Mouse (Mus musculus) neural tube, embryonic 11.5 days (tissue): ENCODE results near the gene Clpb. TPM values are rescaled to one million over a fixed set of nuclear protein-coding genes. Genes with fewer than 3 reads are reported as not detected.
A peak's percentile ranks its signal among the peaks of the same experiment; 100 is the strongest.

Experiments used
- ATAC-seq: fragments of 200-750 bp; cut with Nextera tagmentation; 2 replicates; pipeline ENCODE4 v1.8.0; 2017; ENCODE audit warnings: moderate number of reproducible peaks, mild to moderate bottlenecking, moderate TSS enrichment, moderate library complexity; ENCODE audit not compliant: insufficient read depth, low FRiP score, low TSS enrichment
- DNase-seq: peaks from one replicate; pipeline ENCODE4 v3.0.0-alpha.2; 2015; ENCODE audit warnings: low spot score
- H3K27ac ChIP-seq: fragments of 300-500 bp; sonication (generic); 2 replicates; pipeline ENCODE4 v1.5.1; 2014; ENCODE audit warnings: low read depth, mild to moderate bottlenecking, low read length
- H3K27me3 ChIP-seq: fragments of 300-500 bp; sonication (generic); 2 replicates; pipeline ENCODE4 v1.6.1; 2014; ENCODE audit warnings: mild to moderate bottlenecking, low read length, mixed read lengths; ENCODE audit not compliant: control insufficient read depth, insufficient read depth
- H3K36me3 ChIP-seq: fragments of 300-500 bp; sonication (generic); 2 replicates; pipeline ENCODE4 v1.6.1; 2014; ENCODE audit warnings: mild to moderate bottlenecking, low read length, moderate library complexity, mixed read lengths; ENCODE audit not compliant: control insufficient read depth, insufficient read depth
- H3K4me1 ChIP-seq: fragments of 300-500 bp; sonication (generic); 2 replicates; pipeline ENCODE4 v1.6.1; 2014; ENCODE audit warnings: low read length, mixed read lengths; ENCODE audit not compliant: control insufficient read depth, insufficient read depth
- H3K4me2 ChIP-seq: fragments of 300-500 bp; sonication (generic); 2 replicates; pipeline ENCODE4 v1.6.1; 2014; ENCODE audit warnings: low read depth, mild to moderate bottlenecking, moderate library complexity
- H3K4me3 ChIP-seq: fragments of 300-500 bp; sonication (generic); 2 replicates; pipeline ENCODE4 v1.5.1; 2014; ENCODE audit warnings: low read depth, low read length
- H3K9ac ChIP-seq: fragments of 300-500 bp; sonication (generic); 2 replicates; pipeline ENCODE4 v1.6.1; 2014; ENCODE audit warnings: mild to moderate bottlenecking, low read length
- H3K9me3 ChIP-seq: fragments of 300-500 bp; sonication (generic); 2 replicates; pipeline ENCODE4 v1.6.1; 2016; ENCODE audit warnings: low read length; ENCODE audit not compliant: control insufficient read depth
- WGBS: fragments of 180-500 bp; shearing (Covaris S2); extraction: QIAGEN DNeasy Blood & Tissue Kit; methylation state at CpG from one replicate; pipeline ENCODE4 v1.1.7; 2014; 5-methylcytosine and 5-hydroxymethylcytosine counted together
- polyA plus RNA-seq: library from polyadenylated mRNA; unstranded; fragments of >200 nt; fragmentation: Nextera tagmentation; extraction: Ambion mirVana; gene quantifications from 2 replicates; pipeline ENCODE4 v1.2.1, GENCODE M21; 2014

The Clpb gene
- polyA plus RNA-seq, 1 experiment from 2014 or later = 41.4 TPM

GRCm38 (mm10) chr7:101772687-101773086, 109.3 kb downstream of the Clpb start:
- no peak overlapping the region for H3K27ac ChIP-seq
- H3K4me3 ChIP-seq = no peak overlapping the region
- 69% methylated on average over 8 of the region's 8 CpGs for WGBS
- H3K4me2 ChIP-seq = no peak overlapping the region
- no peaks in the 10 kb centered on the region for H3K4me1 ChIP-seq
- H3K9ac ChIP-seq = no peak overlapping the region
- ATAC-seq (no peak), DNase-seq (no peak)
- H3K27me3 ChIP-seq = no peaks in the 10 kb centered on the region
- H3K36me3 ChIP-seq = no peaks in the 10 kb centered on the region
- H3K9me3 ChIP-seq = no peaks in the 10 kb centered on the region

DNA sequence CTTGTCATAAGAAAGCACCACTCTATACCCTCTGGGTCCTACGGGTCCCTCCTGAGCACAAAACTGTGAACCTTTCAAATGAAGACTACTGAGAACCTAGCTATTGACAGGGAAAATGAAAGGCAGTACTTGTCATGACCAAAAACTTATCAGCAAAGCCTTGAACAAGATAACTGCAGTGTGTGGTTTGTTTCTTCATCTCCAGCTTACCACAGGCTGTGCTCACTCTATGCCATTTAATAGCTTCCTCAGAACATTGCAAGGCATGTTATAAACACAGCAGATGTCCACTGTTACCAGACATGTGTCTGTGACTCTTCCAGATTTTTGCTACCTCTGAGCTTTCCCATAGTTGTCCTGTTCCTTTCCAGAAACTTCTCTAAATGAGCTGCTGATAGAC, 113.6 kb downstream of the Clpb start:
- no peak for ATAC-seq
- no peak overlapping the region for H3K27ac ChIP-seq
- no peak overlapping the region for H3K9ac ChIP-seq
- no peaks in the 10 kb centered on the region for H3K9me3 ChIP-seq
- no peak for DNase-seq
- WGBS = 98% methylated on average over 1 of the region's 1 CpGs
- H3K4me1 ChIP-seq = no peaks in the 10 kb centered on the region
- H3K36me3 ChIP-seq = no peaks in the 10 kb centered on the region; the same call in 1 of the 2 replicates
- H3K27me3 ChIP-seq = no peaks in the 10 kb centered on the region
- no peak overlapping the region for H3K4me2 ChIP-seq
- no peak overlapping the region for H3K4me3 ChIP-seq

DNA sequence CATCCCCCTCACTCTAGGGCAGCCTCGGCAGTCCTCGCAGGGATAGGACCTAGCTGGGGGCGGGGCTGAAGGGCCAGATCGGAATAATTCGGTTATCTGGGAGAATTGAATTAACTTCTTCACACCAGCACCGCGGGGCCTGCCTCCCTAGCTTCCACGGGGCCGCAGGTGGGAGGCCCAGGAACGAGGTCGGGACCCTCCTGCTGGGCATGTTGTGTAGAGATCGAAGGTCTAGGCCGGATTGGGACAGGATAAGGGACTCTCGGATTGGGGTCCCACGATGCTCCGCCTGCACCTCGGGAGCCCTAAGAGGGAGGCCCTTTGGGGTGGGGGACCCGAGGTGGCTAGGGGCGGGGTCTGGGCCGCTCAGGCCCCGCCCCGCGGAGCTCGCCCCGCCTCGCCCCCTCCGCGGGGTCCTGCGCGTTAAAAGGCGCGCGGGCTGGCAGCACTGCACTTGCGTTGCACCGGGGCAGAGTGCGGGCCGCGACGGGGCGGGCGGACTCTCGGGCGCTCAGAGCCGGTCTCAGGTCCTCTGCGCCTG, 154.5 kb downstream of the Clpb start, which contains the start of gene Phox2a:
TSS of gene Phox2a (plus strand) at position 453 of the 541 bp plus-strand sequence.
- ATAC-seq (no peak), DNase-seq (peak; percentile 36)
- WGBS = under 1% methylated on average over 34 of the region's 45 CpGs
- no peak within 1 kb of the TSS for H3K27ac ChIP-seq
- no peaks in the 10 kb centered on the region for H3K9me3 ChIP-seq
- H3K27me3 ChIP-seq = peaks cover 62% of the 10 kb centered on the region
- H3K4me2 ChIP-seq = peak within 1 kb of the TSS; percentile 34
- H3K4me3 ChIP-seq = peak within 1 kb of the TSS; percentile 26
- H3K4me1 ChIP-seq = peaks cover 19% of the 10 kb centered on the region
- no peaks in the 10 kb centered on the region for H3K36me3 ChIP-seq
- no peak within 1 kb of the TSS for H3K9ac ChIP-seq

GRCm38 (mm10) chr7:101820295-101821030, 157.0 kb downstream of the Clpb start:
- no peak for ATAC-seq
- no peak overlapping the region for H3K27ac ChIP-seq
- no peak overlapping the region; the same call in 1 of the 2 replicates for H3K9ac ChIP-seq
- DNase-seq = peak; percentile 50
- H3K36me3 ChIP-seq = peaks cover 4% of the 10 kb centered on the region
- peaks cover 64% of the 10 kb centered on the region for H3K27me3 ChIP-seq
- WGBS = 2% methylated on average over 35 of the region's 35 CpGs
- H3K4me2 ChIP-seq = peak overlapping the region; percentile 35
- H3K4me3 ChIP-seq = peak overlapping the region; percentile 21
- H3K9me3 ChIP-seq = no peaks in the 10 kb centered on the region
- H3K4me1 ChIP-seq = peaks cover 19% of the 10 kb centered on the region

DNA sequence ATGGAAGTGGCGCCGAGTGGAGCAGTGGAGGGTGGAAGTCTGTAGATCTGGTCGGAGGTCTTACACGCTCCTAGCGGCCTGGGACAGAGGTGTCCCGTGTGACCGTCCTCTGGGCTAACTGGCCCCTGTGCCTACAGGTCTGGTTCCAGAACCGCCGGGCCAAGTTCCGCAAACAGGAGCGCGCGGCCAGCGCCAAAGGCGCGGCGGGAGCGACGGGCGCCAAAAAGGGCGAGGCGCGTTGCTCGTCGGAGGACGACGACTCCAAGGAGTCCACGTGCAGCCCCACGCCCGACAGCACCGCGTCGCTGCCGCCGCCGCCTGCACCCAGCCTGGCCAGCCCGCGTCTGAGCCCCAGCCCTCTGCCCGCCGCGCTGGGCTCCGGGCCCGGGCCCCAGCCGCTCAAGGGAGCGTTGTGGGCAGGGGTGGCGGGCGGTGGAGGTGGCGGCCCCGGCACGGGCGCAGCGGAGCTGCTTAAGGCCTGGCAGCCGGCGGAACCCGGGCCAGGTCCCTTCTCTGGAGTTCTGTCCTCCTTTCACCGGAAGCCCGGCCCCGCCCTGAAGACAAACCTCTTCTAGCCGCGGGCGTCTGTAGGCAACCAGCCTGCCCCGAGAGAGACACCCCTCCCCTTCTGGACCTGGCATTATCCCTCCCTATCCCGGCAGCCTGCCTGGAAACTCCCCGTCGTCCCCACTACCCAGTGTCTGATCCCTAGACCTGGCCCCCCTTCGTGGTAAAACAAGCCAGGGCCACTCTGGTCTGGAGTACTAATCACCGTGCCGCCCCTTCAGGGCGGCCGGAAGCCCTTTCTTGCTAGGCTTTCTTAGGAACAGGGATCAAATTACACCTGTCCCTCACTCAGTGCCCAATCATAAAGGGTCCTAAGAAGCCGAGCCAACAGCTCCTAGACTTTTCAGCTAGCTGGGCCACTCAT, 158.4 kb downstream of the Clpb start:
- peaks cover 11% of the 10 kb centered on the region for H3K36me3 ChIP-seq
- H3K9ac ChIP-seq = peak overlapping the region; percentile 59
- H3K4me1 ChIP-seq = peaks cover 19% of the 10 kb centered on the region
- peaks cover 60% of the 10 kb centered on the region for H3K27me3 ChIP-seq
- peak overlapping the region; percentile 35 for H3K4me3 ChIP-seq
- H3K9me3 ChIP-seq = no peaks in the 10 kb centered on the region
- H3K27ac ChIP-seq = no peak overlapping the region
- DNase-seq = peak; percentile 74
- H3K4me2 ChIP-seq = peak overlapping the region; percentile 68
- ATAC-seq = peak; percentile 60
- WGBS = under 1% methylated on average over 70 of the region's 71 CpGs

DNA sequence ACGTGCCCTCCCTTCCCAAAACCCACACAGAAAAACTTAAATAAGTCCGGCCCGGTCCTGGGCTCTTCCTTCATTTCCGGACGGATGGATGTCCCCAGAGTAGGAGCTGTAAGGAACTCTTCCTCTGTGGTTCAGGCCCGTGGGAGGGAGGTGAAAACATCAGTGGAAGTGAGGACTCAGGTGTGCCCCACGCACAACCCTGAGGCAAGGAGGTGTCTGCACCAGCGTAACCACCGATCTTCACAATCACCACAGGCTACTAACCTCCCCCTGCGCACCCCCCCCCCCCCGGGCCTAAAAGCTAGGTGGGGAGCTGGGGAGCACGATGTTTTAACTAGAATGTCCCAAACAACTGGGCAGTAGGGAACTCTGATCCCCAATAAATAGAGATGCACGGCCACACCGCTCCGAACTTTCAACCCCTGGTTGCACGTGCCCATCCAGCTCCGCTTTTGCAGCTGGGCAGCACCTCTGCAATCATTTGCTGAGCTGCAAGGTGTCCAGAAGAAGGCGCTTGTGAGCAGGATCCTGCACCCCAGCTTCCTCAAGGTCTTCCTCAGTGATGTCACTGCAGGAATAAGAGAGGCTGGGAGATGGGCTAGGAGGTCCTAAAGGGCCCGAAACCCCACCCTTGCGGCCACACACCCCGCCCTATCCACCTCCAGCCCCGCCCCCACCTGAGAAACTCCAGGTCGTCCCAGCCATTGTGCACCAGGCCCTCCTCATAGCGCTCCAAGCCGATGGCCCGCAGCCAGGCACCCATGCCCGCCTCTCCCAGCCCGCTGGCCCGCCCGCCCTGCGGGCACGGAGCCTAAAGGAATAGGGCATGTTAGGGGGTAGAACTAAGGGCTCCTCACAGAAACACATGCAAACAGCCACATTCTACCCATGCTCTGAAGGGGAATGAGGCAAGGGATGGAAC, 159.7 kb downstream of the Clpb start:
- Histone ChIP-seq H3K27ac (no peak overlapping the region), H3K9ac (no peak overlapping the region), H3K4me1 (peaks cover 16% of the 10 kb centered on the region), H3K4me2 (no peak overlapping the region), H3K4me3 (no peak overlapping the region; the same call in 1 of the 2 replicates), H3K36me3 (peaks cover 14% of the 10 kb centered on the region), H3K27me3 (peaks cover 47% of the 10 kb centered on the region), H3K9me3 (no peaks in the 10 kb centered on the region)
- ATAC-seq = 0 out of 2 replicates have a peak, but pooled peaks have one; percentile 17
- no peak for DNase-seq
- WGBS = 27% methylated on average over 32 of the region's 32 CpGs

GRCm38 (mm10) chr7:101823758-101824630, 160.6 kb downstream of the Clpb start:
- DNase-seq = no peak
- H3K4me1 ChIP-seq = peaks cover 12% of the 10 kb centered on the region
- peaks cover 38% of the 10 kb centered on the region for H3K27me3 ChIP-seq

More at GRCm38 (mm10) chr7:101823758-101824630, 160.6 kb downstream of the Clpb start:
- ATAC-seq = no peak
- H3K36me3 ChIP-seq = peaks cover 16% of the 10 kb centered on the region
- no peak overlapping the region for H3K27ac ChIP-seq
- 88% methylated on average over 18 of the region's 18 CpGs for WGBS
- no peak overlapping the region for H3K4me3 ChIP-seq
- H3K4me2 ChIP-seq = no peak overlapping the region
- H3K9ac ChIP-seq = no peak overlapping the region
- H3K9me3 ChIP-seq = no peaks in the 10 kb centered on the region
